In the genomic region with DNA sequence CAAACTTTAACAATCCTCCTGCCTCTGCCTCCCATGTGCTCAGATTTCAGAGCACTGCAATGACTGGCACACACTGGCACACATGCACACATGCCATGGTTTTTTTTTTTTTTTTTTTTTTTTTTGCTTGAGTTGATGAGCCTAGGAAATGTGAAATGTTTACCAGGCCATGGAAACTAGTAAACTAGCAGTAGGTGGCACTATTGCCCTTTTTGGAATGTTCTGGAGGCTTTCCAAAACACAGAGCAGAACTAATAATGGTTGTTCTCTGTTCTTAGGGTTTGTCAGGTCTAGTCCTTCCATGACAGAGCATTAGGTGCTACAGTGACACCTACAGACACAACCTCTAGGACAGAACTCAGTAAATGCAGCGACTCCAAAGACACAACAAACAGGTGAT, we compare ENCODE assay signal across 7 mouse cellular contexts. TPM values are rescaled to one million over a fixed set of nuclear protein-coding genes. Genes with fewer than 3 reads are reported as not detected.
A peak's percentile ranks its signal among the peaks of the same experiment; 100 is the strongest.
DNase-seq lines count a peak whose midpoint lies in the region; ATAC-seq lines count a peak whose summit lies in the region.

No protein-coding gene starts in this region.

- H3K27ac ChIP-seq in kidney, embryonic 14.5 days (ENCODE audit: low read depth, low read length): no peak overlapping the region

- no peaks in the 10 kb centered on the region for H3K9me3 ChIP-seq in kidney, embryonic 14.5 days (ENCODE audit: control insufficient read depth, low read length)

- H3K27me3 ChIP-seq in kidney, embryonic 14.5 days (ENCODE audit: control insufficient read depth, insufficient read depth, low read length): no peaks in the 10 kb centered on the region

- DNase-seq in kidney, adult 11 months: peak; percentile 18
- DNase-seq in CD4-positive helper T cell, adult 2 months (ENCODE audit: low read depth, low spot score): peak; percentile 25
- DNase-seq in MN1 (ENCODE audit: low spot score): peak; percentile 82
- peak; percentile 40 for DNase-seq in embryo, embryonic 10.5 days (ENCODE audit: low spot score)
- DNase-seq in retina, embryonic 14.5 days (ENCODE audit: low spot score): peak; percentile 45
- DNase-seq in B cell, adult 2 months: no peak

- no peak overlapping the region for H3K9ac ChIP-seq in kidney, embryonic 14.5 days (ENCODE audit: low read depth, low read length)

- no peak overlapping the region for H3K4me2 ChIP-seq in kidney, embryonic 14.5 days (replicated peaks; ENCODE audit: low read depth, low read length)

- H3K36me3 ChIP-seq in kidney, embryonic 14.5 days (ENCODE audit: control insufficient read depth, insufficient read depth, low read length): peaks cover 66% of the 10 kb centered on the region

- H3K4me1 ChIP-seq in kidney, embryonic 14.5 days (ENCODE audit: control insufficient read depth, insufficient read depth, low read length): no peaks in the 10 kb centered on the region

- no peak overlapping the region for H3K4me3 ChIP-seq in kidney, embryonic 14.5 days (ENCODE audit: low read length)

- 71% methylated on average over 1 of the region's 1 CpGs for WGBS in kidney, embryonic 14.5 days

- ATAC-seq in kidney, embryonic 14.5 days (ENCODE audit: low FRiP score, low TSS enrichment): no peak

RNA-seq across cellular contexts. Expression of gene Atl2, which starts 33.9 kb away (rescaled TPM):
- 27.8 and 41.8 TPM in 2 replicates for polyA plus RNA-seq in kidney, embryonic 14.5 days (2014; fragmentation: Nextera tagmentation; extraction: Ambion mirVana)

Comparison
In these comparisons a context has a peak if more than half of its experiments do, and no peak if none do; other contexts are left out.
1. DNase-seq: peak in kidney, adult 11 months (single experiment), CD4-positive helper T cell, adult 2 months (single experiment), MN1 (single experiment), embryo, embryonic 10.5 days (single experiment) and retina, embryonic 14.5 days (single experiment); none in B cell, adult 2 months (0 of 2).